ENCODE assay signal across 13 mouse cellular contexts in the genomic region with DNA sequence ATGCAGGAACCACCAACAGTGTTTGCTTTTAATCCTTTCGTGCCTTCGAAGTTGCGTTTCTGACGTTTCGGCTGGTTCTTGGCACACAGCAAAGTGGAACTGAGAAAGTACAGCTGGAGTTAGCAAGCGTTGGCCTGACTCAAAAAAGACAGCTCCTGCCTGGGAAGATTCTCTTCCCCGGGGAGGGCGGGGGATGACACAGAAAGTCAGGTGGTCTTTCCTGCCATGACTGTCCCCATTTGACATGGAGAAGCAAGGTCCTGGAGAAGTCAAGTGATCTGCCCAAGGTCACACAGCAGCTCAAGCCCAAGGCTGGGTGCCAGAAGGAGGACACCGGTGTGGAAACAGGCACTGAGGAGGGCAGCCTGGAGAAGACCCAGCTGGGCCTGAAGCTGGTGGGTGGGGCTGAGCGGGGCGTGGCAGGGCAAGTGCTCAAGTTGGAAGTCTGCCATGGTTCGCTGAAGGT.
DNase-seq lines count a peak whose midpoint lies in the region; ATAC-seq and TF ChIP-seq lines count a peak whose summit lies in the region.
"Had no signal": no experiment of that assay in that cellular context is flagged by ENCODE, and none has a peak within 500 bp of the region (broad histone marks: within the 10 kb centered on the region; RNA-seq: fewer than 3 reads in every experiment).

No protein-coding gene starts in this region.

- H3K27me3 ChIP-seq in lung, postnatal 0 days (replicated peaks; ENCODE audit: insufficient read depth, low read length), result no peaks in the 10 kb centered on the region
- no peaks in the 10 kb centered on the region for H3K27me3 ChIP-seq in stomach, postnatal 0 days (ENCODE audit: control insufficient read depth, insufficient read depth, low read length)
- H3K27me3 ChIP-seq: liver, embryonic 12.5 days; midbrain, embryonic 12.5 days; neural tube, embryonic 13.5 days had no signal

- no peaks in the 10 kb centered on the region for H3K9me3 ChIP-seq in lung, postnatal 0 days (ENCODE audit: low read length)
- no peaks in the 10 kb centered on the region for H3K9me3 ChIP-seq in stomach, postnatal 0 days (ENCODE audit: control insufficient read depth, low read length)
- H3K9me3 ChIP-seq: liver, embryonic 12.5 days; midbrain, embryonic 12.5 days; neural tube, embryonic 13.5 days had no signal

- peak; percentile 40 for DNase-seq in ovary, adult 18-20 months (ENCODE audit: low spot score)
- no peak for DNase-seq in ovary, postnatal 10 days (ENCODE audit: low spot score)
- peak; percentile 57 to 71 for DNase-seq in frontal cortex, postnatal 36 days (ENCODE audit: low spot score in 2 of 2)
- DNase-seq in lung, postnatal 0 days (ENCODE audit: low spot score), result peak; percentile 60
- peak; percentile 23 for DNase-seq in stomach, postnatal 0 days (ENCODE audit: low spot score)
- DNase-seq in layer of hippocampus, adult 8-10 months (ENCODE audit: low spot score in 2 of 2), result no peak
- no peak for DNase-seq in cerebellum, adult 11-12 months
- no peak for DNase-seq in natural killer cell, adult 2 months (ENCODE audit: low spot score in 2 of 2)
- DNase-seq: gastrocnemius, postnatal 10 days; kidney, adult 18-20 months had no signal

- WGBS in lung, postnatal 0 days, result 54% methylated on average over 12 of the region's 12 CpGs
- WGBS in stomach, postnatal 0 days, result 56% methylated on average over 12 of the region's 12 CpGs

- peak; percentile 54 for ATAC-seq in lung, postnatal 0 days
- no peak for ATAC-seq in stomach, postnatal 0 days (ENCODE audit: low FRiP score, low TSS enrichment)
- ATAC-seq: liver, embryonic 12.5 days had no signal

- H3K36me3 ChIP-seq in lung, postnatal 0 days (ENCODE audit: insufficient read depth, low read length), result no peaks in the 10 kb centered on the region
- no peaks in the 10 kb centered on the region for H3K36me3 ChIP-seq in stomach, postnatal 0 days (ENCODE audit: control insufficient read depth, insufficient read depth, low read length)
- H3K36me3 ChIP-seq: liver, embryonic 12.5 days; midbrain, embryonic 12.5 days; neural tube, embryonic 13.5 days had no signal

- no peak overlapping the region for H3K27ac ChIP-seq in lung, postnatal 0 days (ENCODE audit: low read length)
- H3K27ac ChIP-seq in stomach, postnatal 0 days (replicated peaks), result no peak overlapping the region
- H3K27ac ChIP-seq: liver, embryonic 12.5 days; midbrain, embryonic 12.5 days; neural tube, embryonic 13.5 days had no signal

- no peak for TF ChIP-seq EP300 in lung, postnatal 0 days (IDR thresholded peaks at IDR 0.05)
- no peak for TF ChIP-seq EP300 in stomach, postnatal 0 days (optimal IDR thresholded peaks at IDR 0.05)

- H3K4me2 ChIP-seq in lung, postnatal 0 days (replicated peaks; ENCODE audit: low read depth, low read length), result no peak overlapping the region
- no peak overlapping the region for H3K4me2 ChIP-seq in stomach, postnatal 0 days (replicated peaks; ENCODE audit: low read depth)
- H3K4me2 ChIP-seq: liver, embryonic 12.5 days; midbrain, embryonic 12.5 days; neural tube, embryonic 13.5 days had no signal

- H3K9ac ChIP-seq in lung, postnatal 0 days (replicated peaks; ENCODE audit: low read depth), result no peak overlapping the region
- H3K9ac ChIP-seq in stomach, postnatal 0 days (ENCODE audit: low read length), result no peak overlapping the region
- H3K9ac ChIP-seq: liver, embryonic 12.5 days; midbrain, embryonic 12.5 days; neural tube, embryonic 13.5 days had no signal

- no peak overlapping the region for H3K4me3 ChIP-seq in lung, postnatal 0 days (ENCODE audit: low read depth, low read length)
- H3K4me3 ChIP-seq in stomach, postnatal 0 days (ENCODE audit: low read depth, low read length), result no peak overlapping the region
- H3K4me3 ChIP-seq: liver, embryonic 12.5 days; midbrain, embryonic 12.5 days; neural tube, embryonic 13.5 days had no signal

- TF ChIP-seq CTCF in lung, postnatal 0 days (IDR thresholded peaks at IDR 0.05), result no peak
- TF ChIP-seq CTCF in stomach, postnatal 0 days (IDR thresholded peaks at IDR 0.05; ENCODE audit: low read depth), result no peak

- no peaks in the 10 kb centered on the region for H3K4me1 ChIP-seq in lung, postnatal 0 days (ENCODE audit: insufficient read depth, low read depth, low read length)
- no peaks in the 10 kb centered on the region for H3K4me1 ChIP-seq in stomach, postnatal 0 days (replicated peaks; ENCODE audit: control insufficient read depth, insufficient read depth)
- H3K4me1 ChIP-seq: liver, embryonic 12.5 days had no signal

Comparison
In these comparisons a context has a peak if more than half of its experiments do, and no peak if none do; other contexts are left out.
1. DNase-seq: peak in ovary, adult 18-20 months (single experiment), frontal cortex, postnatal 36 days (2 of 2), lung, postnatal 0 days (single experiment) and stomach, postnatal 0 days (single experiment); none in ovary, postnatal 10 days (single experiment), layer of hippocampus, adult 8-10 months (0 of 2), cerebellum, adult 11-12 months (single experiment) and natural killer cell, adult 2 months (0 of 2).